Mouse (Mus musculus) brain, embryonic 14.5 days (tissue): ENCODE results near the gene Zfp595.
"Not testable (repeated sequence)": the region's sequence is repeated elsewhere in the genome, so short reads cannot be mapped to it uniquely, and the experiment has no call there.

Experiments
- CTCF ChIP-seq: fragments of 200-500 bp; IDR thresholded peaks from 2 replicates; pipeline ENCODE4 v1.5.1; 2012; ENCODE audit warnings: inconsistent platforms, mild to moderate bottlenecking, moderate library complexity, borderline replicate concordance; ENCODE audit not compliant: insufficient read depth, insufficient read length; ENCODE audit errors: extremely low read depth
- POLR2A ChIP-seq: fragments of 200-500 bp; IDR thresholded peaks from 2 replicates; pipeline ENCODE4 v1.6.1; 2012; ENCODE audit warnings: mild to moderate bottlenecking, inconsistent platforms, borderline replicate concordance; ENCODE audit not compliant: poor library complexity, insufficient read depth, insufficient read length, severe bottlenecking; ENCODE audit errors: extremely low read depth

DNA sequence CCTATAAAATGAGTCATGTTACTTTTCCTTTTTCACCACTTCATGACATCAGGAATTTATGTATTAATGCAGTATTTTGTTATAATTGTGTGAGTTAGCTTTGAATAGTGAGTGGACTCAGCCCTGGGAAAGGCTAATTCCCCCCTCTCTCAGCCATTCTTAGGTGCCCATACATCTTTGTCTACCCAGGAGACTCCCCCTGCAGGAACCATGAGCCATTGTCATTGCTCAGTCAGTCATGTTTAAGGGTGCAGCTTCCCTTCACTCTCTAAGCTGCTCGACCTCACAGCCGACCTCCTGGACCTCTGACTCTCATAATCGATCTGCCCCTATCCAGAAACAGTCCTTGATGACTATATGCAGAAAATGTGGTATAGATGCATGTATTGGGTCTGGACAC is 43.9 kb upstream of the Zfp595 start:
- not testable (repeated sequence) for TF ChIP-seq CTCF, POLR2A
